Mouse (Mus musculus): ENCODE measurements around the gene Gm2012.
"Not testable (repeated sequence)": the region's sequence is repeated elsewhere in the genome, so short reads cannot be mapped to it uniquely, and the experiment has no call there.

Gm2012 gene

DNA sequence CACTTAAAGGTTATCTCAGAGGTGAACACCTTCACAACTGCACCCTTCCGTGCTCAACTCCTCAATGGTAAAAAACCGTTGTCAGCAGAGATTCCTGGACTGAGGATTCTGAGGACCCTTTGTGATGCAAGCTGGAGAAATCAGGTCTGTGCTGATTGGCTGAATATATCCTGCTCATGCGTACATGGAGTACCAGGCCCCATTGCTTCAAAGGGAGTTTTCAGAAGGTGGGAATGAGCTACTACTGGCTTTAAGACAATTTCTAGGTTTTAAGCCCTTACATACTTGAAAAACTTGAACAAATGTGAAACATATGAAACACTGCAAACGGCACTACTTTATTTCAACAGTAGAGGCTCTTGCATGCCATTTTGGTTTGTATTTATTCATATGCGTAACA, at the start of gene Gm2012:
Gm2012 (minus strand) TSS at position 101 of the 400 bp plus-strand sequence.
- not testable (repeated sequence) for DNase-seq

GRCm38 (mm10) chrX:26159146-26159545, 72.0 kb downstream of the Gm2012 start:
- not testable (repeated sequence) for DNase-seq

Data from right cerebral cortex, postnatal 4 days (tissue).